Comparison of ENCODE assay signal across 18 mouse cellular contexts in genomic region chr3:88635506-88636275, GRCm38 (mm10). TPM values are rescaled to one million over a fixed set of nuclear protein-coding genes. Genes with fewer than 3 reads are reported as not detected.
DNase-seq lines count a peak whose midpoint lies in the region; ATAC-seq and TF ChIP-seq lines count a peak whose summit lies in the region.
"Had no signal": no experiment of that assay in that cellular context is flagged by ENCODE, and none has a peak within 500 bp of the region (broad histone marks: within the 10 kb centered on the region; RNA-seq: fewer than 3 reads in every experiment).

No protein-coding gene starts in this region.

- no peaks in the 10 kb centered on the region for H3K27me3 ChIP-seq in heart, embryonic 13.5 days (replicated peaks)
- H3K27me3 ChIP-seq in Patski, result no peaks in the 10 kb centered on the region
- H3K27me3 ChIP-seq in heart, embryonic 14.5 days (ENCODE audit: control insufficient read depth, insufficient read depth, low read length), result no peaks in the 10 kb centered on the region
- H3K27me3 ChIP-seq: liver, embryonic 13.5 days; stomach, embryonic 15.5 days had no signal

- WGBS in heart, embryonic 13.5 days, result 77% methylated on average over 19 of the region's 19 CpGs
- WGBS in heart, embryonic 14.5 days, result 81% methylated on average over 19 of the region's 19 CpGs

- peaks cover 48% of the 10 kb centered on the region for H3K4me1 ChIP-seq in heart, embryonic 13.5 days
- peaks cover 29 to 42% of the 10 kb centered on the region in 2 experiments for H3K4me1 ChIP-seq in heart, embryonic 14.5 days (ENCODE audit: control insufficient read depth in 2 of 2, insufficient read depth in 2 of 2, low read length in 2 of 2)
- H3K4me1 ChIP-seq: limb, embryonic 10.5 days; stomach, embryonic 15.5 days had no signal

- H3K4me3 ChIP-seq in heart, embryonic 13.5 days, result no peak overlapping the region
- no peak overlapping the region for H3K4me3 ChIP-seq in heart, embryonic 14.5 days (ENCODE audit: control insufficient read depth in 1 of 2, insufficient read depth in 1 of 2, low read depth in 1 of 2, low read length in 2 of 2)
- H3K4me3 ChIP-seq: erythroblast, embryonic 14.5 days; limb, embryonic 10.5 days; liver, embryonic 13.5 days; midbrain, embryonic 10.5 days; stomach, embryonic 15.5 days had no signal

- peaks cover 100% of the 10 kb centered on the region for H3K36me3 ChIP-seq in heart, embryonic 13.5 days
- H3K36me3 ChIP-seq in heart, embryonic 14.5 days (ENCODE audit: control insufficient read depth, insufficient read depth, low read length), result peaks cover 99% of the 10 kb centered on the region

- no peaks in the 10 kb centered on the region for H3K9me3 ChIP-seq in heart, embryonic 13.5 days
- H3K9me3 ChIP-seq in heart, embryonic 14.5 days (ENCODE audit: control insufficient read depth, low read length), result no peaks in the 10 kb centered on the region
- H3K9me3 ChIP-seq: limb, embryonic 10.5 days; liver, embryonic 13.5 days; midbrain, embryonic 10.5 days; stomach, embryonic 15.5 days had no signal

- H3K4me2 ChIP-seq in heart, embryonic 13.5 days, result 0 out of 2 replicates have a peak overlapping the region, but pooled peaks have one; percentile 18
- no peak overlapping the region for H3K4me2 ChIP-seq in heart, embryonic 14.5 days (ENCODE audit: low read length)
- H3K4me2 ChIP-seq: liver, embryonic 13.5 days; stomach, embryonic 15.5 days had no signal

- CTCF ChIA-PET in Patski (lab: Charles Lee), result interaction anchor here (0.8 to 3.9 kb wide), 10 partner anchors 10 to 43 kb away, joined by 3 to 48 read pairs (median 4); partner anchors contain the start of gene Arhgef2

- DNase-seq in heart, adult 9 months (ENCODE audit: low spot score in 2 of 2), result no peak
- DNase-seq in Patski (ENCODE audit: low read depth, low spot score), result no peak
- peak; percentile 53 for DNase-seq in kidney, postnatal 14 days
- DNase-seq in testis, postnatal 14 days (ENCODE audit: low spot score), result no peak
- DNase-seq: adrenal gland, adult 2 months; cerebellum, adult 8-10 months; liver, embryonic 13.5 days; thymus, postnatal 25 days had no signal

- peak overlapping the region; percentile 90 for H3K27ac ChIP-seq in heart, embryonic 13.5 days (replicated peaks)
- peak overlapping the region; percentile 82 to 83 for H3K27ac ChIP-seq in heart, embryonic 14.5 days (replicated peaks in 1 of 2; ENCODE audit: control insufficient read depth in 1 of 2, insufficient read depth in 1 of 2, low read depth in 2 of 2, low read length in 2 of 2)
- H3K27ac ChIP-seq: limb, embryonic 10.5 days; liver, embryonic 13.5 days; midbrain, embryonic 10.5 days; stomach, embryonic 15.5 days had no signal

- POLR2A ChIA-PET in Patski (lab: Charles Lee), result interaction anchor here (1.1 to 5.1 kb wide), 5 partner anchors 10 to 27 kb away, joined by 3 to 64 read pairs (median 6); no protein-coding TSS in a partner anchor

- H3K9ac ChIP-seq in heart, embryonic 13.5 days, result 0 out of 2 replicates have a peak overlapping the region, but pooled peaks have one; percentile 33
- peak overlapping the region; percentile 16; the same call in 1 of the 2 replicates for H3K9ac ChIP-seq in heart, embryonic 14.5 days (ENCODE audit: low read length)
- H3K9ac ChIP-seq: liver, embryonic 13.5 days; stomach, embryonic 15.5 days had no signal

- in situ Hi-C loops in Patski (cut with MboI; ENCODE audit: low pct_unique_long_range_greater_than_20kb), result no loop called here

- no peak for TF ChIP-seq CTCF in Patski (IDR thresholded peaks at IDR 0.05)

- ATAC-seq in heart, embryonic 13.5 days (ENCODE audit: extremely low read depth, insufficient number of reproducible peaks, low FRiP score, low TSS enrichment), result no peak
- peak; percentile 73 for ATAC-seq in Patski
- no peak for ATAC-seq in heart, embryonic 14.5 days (ENCODE audit: insufficient number of reproducible peaks, insufficient read depth, low FRiP score, low read depth)
- ATAC-seq in erythroblast, adult 5-6 weeks (replicated peaks; ENCODE audit: low FRiP score, poor library complexity, severe bottlenecking), result no peak
- ATAC-seq: lung, postnatal 0 days had no signal

RNA-seq across cellular contexts. Expression of gene Rxfp4, which starts 17.3 kb away (rescaled TPM):
- polyA plus RNA-seq in heart, embryonic 13.5 days (2015; fragmentation: Nextera tagmentation; extraction: Ambion mirVana), result not detected in 2 replicates
- polyA plus RNA-seq in Patski (2021), result not detected
- not detected in 2 replicates for polyA plus RNA-seq in heart, embryonic 14.5 days (2014; fragmentation: Nextera tagmentation; extraction: Ambion mirVana)
- total RNA-seq in erythroblast, adult 5-6 weeks (2015; ENCODE audit: low replicate concordance), result not detected in 2 replicates
- not detected in 2 replicates for total RNA-seq in erythroblast, adult 5-6 weeks (2017; ENCODE audit: low replicate concordance)
- total RNA-seq: adrenal gland, adult 2 months; hematopoietic stem cell, adult 5-6 weeks; layer of hippocampus, postnatal 10 days had no signal
- polyA plus RNA-seq: adrenal gland, adult 2 months; erythroblast, embryonic 14.5 days; limb, embryonic 10.5 days; liver, embryonic 13.5 days; midbrain, embryonic 10.5 days; stomach, embryonic 15.5 days had no signal

RNA-seq across cellular contexts. Expression of gene Arhgef2, which starts 29.9 kb away (rescaled TPM):
- 73.1 and 73.4 TPM in 2 replicates for polyA plus RNA-seq in heart, embryonic 13.5 days (2015; fragmentation: Nextera tagmentation; extraction: Ambion mirVana)
- 175 TPM for polyA plus RNA-seq in Patski (2021)
- 92.6 and 94.2 TPM in 2 replicates for polyA plus RNA-seq in heart, embryonic 14.5 days (2014; fragmentation: Nextera tagmentation; extraction: Ambion mirVana)
- total RNA-seq in erythroblast, adult 5-6 weeks (2015; ENCODE audit: low replicate concordance), result 15.2 and 20.5 TPM in 2 replicates
- total RNA-seq in erythroblast, adult 5-6 weeks (2017; ENCODE audit: low replicate concordance), result 16.7 and 18.1 TPM in 2 replicates

RNA-seq across cellular contexts. Expression of gene Khdc4, which starts 49.9 kb away (rescaled TPM):
- 54.8 and 61.4 TPM in 2 replicates for polyA plus RNA-seq in heart, embryonic 13.5 days (2015; fragmentation: Nextera tagmentation; extraction: Ambion mirVana)
- 112 TPM for polyA plus RNA-seq in Patski (2021)
- 60.2 and 62.0 TPM in 2 replicates for polyA plus RNA-seq in heart, embryonic 14.5 days (2014; fragmentation: Nextera tagmentation; extraction: Ambion mirVana)
- 25.0 and 29.5 TPM in 2 replicates for total RNA-seq in erythroblast, adult 5-6 weeks (2015; ENCODE audit: low replicate concordance)
- total RNA-seq in erythroblast, adult 5-6 weeks (2017; ENCODE audit: low replicate concordance), result 19.9 and 23.4 TPM in 2 replicates
